Comparison of ENCODE assay signal across 8 mouse cellular contexts in genomic region chr6:124829799-124830700, GRCm38 (mm10). TPM values are rescaled to one million over a fixed set of nuclear protein-coding genes. Genes with fewer than 3 reads are reported as not detected.
A peak's percentile ranks its signal among the peaks of the same experiment; 100 is the strongest.
DNase-seq lines count a peak whose midpoint lies in the region; ATAC-seq and TF ChIP-seq lines count a peak whose summit lies in the region.

No protein-coding gene starts in this region.

- peak overlapping the region; percentile 24 for H3K27ac ChIP-seq in cortical plate, adult 2 months (ENCODE audit: insufficient read depth, low read length)

- DNase-seq in gastrocnemius, adult 8-10 months (ENCODE audit: low spot score in 2 of 2), result peak; percentile 89 to 91
- peak; percentile 98 for DNase-seq in induced T-regulatory cell, adult 2 months (ENCODE audit: low read depth)
- peak; percentile 94 to 96 for DNase-seq in left cerebral cortex, adult 9 months (ENCODE audit: low spot score in 2 of 2)
- DNase-seq in right cerebral cortex, postnatal 14 days, result peak; percentile 83
- peak; percentile 86 to 91 for DNase-seq in urinary bladder, postnatal 36 days (ENCODE audit: low spot score in 2 of 2)

- H3K4me3 ChIP-seq in cortical plate, adult 2 months (ENCODE audit: insufficient read depth, low read length), result peak overlapping the region; percentile 53

- ATAC-seq in activated CD4-positive, CD25-positive, alpha-beta regulatory T cell, adult 4 months, result peak; percentile 75
- peak; percentile 59 for ATAC-seq in megakaryocyte progenitor cell, adult 5-6 weeks (replicated peaks; ENCODE audit: poor library complexity)

- no peaks in the 10 kb centered on the region for H3K4me1 ChIP-seq in cortical plate, adult 2 months (ENCODE audit: control insufficient read depth, insufficient read depth, low read length)

- TF ChIP-seq POLR2A in cortical plate, adult 2 months (IDR thresholded peaks at IDR 0.05; ENCODE audit: extremely low read depth, insufficient read depth, low read length), result peak; percentile 80; the same call in 1 of the 2 replicates

- no peak for TF ChIP-seq CTCF in cortical plate, adult 2 months (IDR thresholded peaks at IDR 0.05; ENCODE audit: extremely low read depth, insufficient read depth, low read length)

RNA-seq across cellular contexts. Expression of gene Cdca3, which starts 0.7 kb away (rescaled TPM):
- 10 to 100 TPM; 43.4 to 57.7 TPM for polyA plus RNA-seq in activated CD4-positive, CD25-positive, alpha-beta regulatory T cell, adult 4 months (2017; shearing (Covaris generic))
- polyA plus RNA-seq in cortical plate, adult 2 months (2012; rRNA removed), result 2.3 and 2.4 TPM in 2 replicates
- total RNA-seq in gastrocnemius, adult 8-10 months (2022), result under 1 TPM; 0.31 to 0.51 (median 0.37) TPM
- total RNA-seq in megakaryocyte progenitor cell, adult 5-6 weeks (2015), result 130 and 145 TPM in 2 replicates
- 149 and 159 TPM in 2 replicates for total RNA-seq in megakaryocyte progenitor cell, adult 5-6 weeks (2017)

RNA-seq across cellular contexts. Expression of gene Usp5, which starts 0.8 kb away (rescaled TPM):
- polyA plus RNA-seq in activated CD4-positive, CD25-positive, alpha-beta regulatory T cell, adult 4 months (2017; shearing (Covaris generic)), result 10 to 100 TPM; 58.3 to 86.0 TPM
- polyA plus RNA-seq in cortical plate, adult 2 months (2012; rRNA removed), result 151 and 152 TPM in 2 replicates
- total RNA-seq in gastrocnemius, adult 8-10 months (2022), result 10 to 100 TPM; 44.3 to 48.1 (median 45.2) TPM
- total RNA-seq in megakaryocyte progenitor cell, adult 5-6 weeks (2015), result 42.0 and 46.7 TPM in 2 replicates
- total RNA-seq in megakaryocyte progenitor cell, adult 5-6 weeks (2017), result 86.1 and 87.7 TPM in 2 replicates

RNA-seq across cellular contexts. Expression of gene Gnb3, which starts 10.0 kb away (rescaled TPM):
- under 1 TPM in 1 of 2 experiments, not detected in 1; 0.19 TPM for polyA plus RNA-seq in activated CD4-positive, CD25-positive, alpha-beta regulatory T cell, adult 4 months (2017; shearing (Covaris generic))
- 0.17 and 0.25 TPM in 2 replicates for polyA plus RNA-seq in cortical plate, adult 2 months (2012; rRNA removed)
- total RNA-seq in gastrocnemius, adult 8-10 months (2022), result 1 to 10 TPM in 2 of 4 experiments, under 1 TPM in 2; 0.70 to 1.1 (median 1.0) TPM
- not detected in 2 replicates for total RNA-seq in megakaryocyte progenitor cell, adult 5-6 weeks (2015)
- not detected in 2 replicates for total RNA-seq in megakaryocyte progenitor cell, adult 5-6 weeks (2017)

RNA-seq across cellular contexts. Expression of gene Tpi1, which starts 16.0 kb away (rescaled TPM):
- 10 to 100 TPM; 68.9 to 93.3 TPM for polyA plus RNA-seq in activated CD4-positive, CD25-positive, alpha-beta regulatory T cell, adult 4 months (2017; shearing (Covaris generic))
- 1,059 and 1,064 TPM in 2 replicates for polyA plus RNA-seq in cortical plate, adult 2 months (2012; rRNA removed)
- total RNA-seq in gastrocnemius, adult 8-10 months (2022), result 1,000 to 10,000 TPM; 2,418 to 2,798 (median 2,572) TPM
- 279 and 298 TPM in 2 replicates for total RNA-seq in megakaryocyte progenitor cell, adult 5-6 weeks (2015)
- total RNA-seq in megakaryocyte progenitor cell, adult 5-6 weeks (2017), result 240 and 287 TPM in 2 replicates

RNA-seq across cellular contexts. Expression of gene Spsb2, which starts 21.6 kb away (rescaled TPM):
- polyA plus RNA-seq in activated CD4-positive, CD25-positive, alpha-beta regulatory T cell, adult 4 months (2017; shearing (Covaris generic)), result 1 to 10 TPM; 1.5 to 2.1 TPM
- 4.4 and 4.8 TPM in 2 replicates for polyA plus RNA-seq in cortical plate, adult 2 months (2012; rRNA removed)
- total RNA-seq in gastrocnemius, adult 8-10 months (2022), result 1 to 10 TPM; 1.9 to 4.1 (median 2.9) TPM
- 1.6 and 2.2 TPM in 2 replicates for total RNA-seq in megakaryocyte progenitor cell, adult 5-6 weeks (2015)
- 6.0 and 9.0 TPM in 2 replicates for total RNA-seq in megakaryocyte progenitor cell, adult 5-6 weeks (2017)

Comparison
In these comparisons a context has a peak if more than half of its experiments do, and no peak if none do; other contexts are left out.
1. Peak in every context shown above with its lines: DNase-seq, ATAC-seq, H3K4me3 ChIP-seq and H3K27ac ChIP-seq.
2. RNA of gene Cdca3, which starts 0.7 kb away (total RNA-seq): 130 to 159 TPM in megakaryocyte progenitor cell, adult 5-6 weeks; 0.31 to 0.51 TPM in gastrocnemius, adult 8-10 months; every median in the first group is over 10 times any median in the second.